Mouse (Mus musculus) natural killer cell, adult 2 months (primary cell): Measurements from ENCODE around the gene Mymx.

Experiments used
- DNase-seq, 2 experiments: peaks; one replicate each; pipeline ENCODE4 v3.0.0; 2022; ENCODE audit warnings: low spot score in 2 of 2

Gene Mymx

GRCm38 (mm10) chr17:45551816-45552451 is 50.0 kb downstream of the Mymx start:
- DNase-seq = peak; percentile 76 to 83

- DNase-seq = no peak
Measured at GRCm38 (mm10) chr17:45551249-45551796, 50.6 kb downstream of the Mymx start.
